Mouse (Mus musculus): ENCODE results near the gene H2-T24. TPM values are rescaled to one million over a fixed set of nuclear protein-coding genes. Genes with fewer than 3 reads are reported as not detected.
"Not testable (repeated sequence)": the region's sequence is repeated elsewhere in the genome, so short reads cannot be mapped to it uniquely, and the experiment has no call there.

The H2-T24 gene
- polyA plus RNA-seq (2014; fragmentation: Nextera tagmentation; extraction: Ambion mirVana) = 2.2 and 2.4 TPM in 2 replicates

DNA sequence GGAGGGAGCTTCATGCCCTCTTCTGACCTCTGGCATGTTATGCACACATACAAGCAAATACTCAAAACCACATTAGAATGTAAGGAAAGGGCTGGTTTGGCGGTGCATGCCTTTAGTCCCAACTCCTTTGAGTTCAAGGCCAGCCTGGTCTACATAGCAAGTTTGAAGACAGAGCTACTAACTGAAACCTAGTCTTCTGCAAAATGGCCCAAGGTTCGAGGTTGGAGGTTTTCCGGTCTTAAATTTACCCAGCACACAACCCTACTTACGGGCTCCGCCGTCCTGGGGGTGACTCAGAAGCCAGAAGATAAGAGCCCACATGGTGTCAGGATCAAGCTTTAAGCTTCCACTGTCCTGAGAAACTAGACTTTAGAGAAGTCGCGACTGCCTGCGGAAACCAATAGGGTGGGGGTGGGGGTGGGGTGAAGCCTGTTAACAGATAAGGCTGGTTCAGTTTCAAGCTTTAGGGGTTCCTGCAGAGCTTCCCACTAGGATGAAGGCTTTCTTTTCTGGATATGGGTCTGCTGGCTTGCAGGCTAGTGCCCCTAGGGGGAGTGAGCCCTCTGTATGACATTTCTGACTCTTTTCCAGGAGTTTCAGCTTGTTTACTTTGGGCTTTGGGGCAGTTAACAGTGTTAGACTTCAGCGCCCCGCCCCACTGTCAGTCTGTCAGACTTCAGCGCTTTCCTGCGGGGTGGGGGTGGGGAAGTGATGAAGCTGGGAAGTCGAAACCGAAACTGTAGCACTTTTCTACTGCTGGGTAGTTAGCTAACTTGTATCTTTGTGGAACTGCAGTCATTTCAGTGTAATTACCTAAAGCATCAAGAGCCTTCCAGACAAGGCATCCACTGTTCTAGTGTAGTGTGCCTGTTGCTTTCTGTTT, at the start of gene H2-T24:
H2-T24 (minus strand) TSS at position 370 of the 883 bp plus-strand sequence.
- peak; percentile 35; the same call in 1 of the 2 replicates for ATAC-seq (ENCODE audit: low read depth)

DNA sequence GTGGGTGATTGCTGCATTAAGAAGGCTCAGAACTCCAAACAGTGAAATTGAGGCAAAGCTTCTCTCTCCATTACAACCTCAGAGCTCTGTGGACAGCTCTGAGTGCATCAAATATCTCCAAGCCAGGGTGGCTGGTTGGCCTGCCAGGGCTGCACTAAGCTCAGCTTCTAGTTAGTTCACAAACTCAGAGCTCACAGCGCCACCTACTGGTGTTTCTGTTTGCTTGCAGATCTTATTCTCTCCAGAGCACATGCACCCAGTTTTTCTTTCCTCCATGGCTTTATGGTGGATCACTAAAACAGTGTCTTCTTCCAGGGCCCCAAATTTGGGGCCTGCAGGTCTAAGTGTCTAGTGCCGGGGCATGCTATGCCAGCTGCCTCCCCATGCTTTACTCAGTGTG, 40.5 kb upstream of the H2-T24 start:
- Histone ChIP-seq H3K36me3 (ENCODE audit: control insufficient read depth, insufficient read depth, low read length) (no peaks in the 10 kb centered on the region), H3K4me2 (ENCODE audit: low read depth, low read length) (no peak overlapping the region), H3K4me3 (ENCODE audit: low read depth, low read length) (no peak overlapping the region), H3K9ac (ENCODE audit: low read depth, low read length) (no peak overlapping the region), H3K27me3 (replicated peaks; ENCODE audit: control insufficient read depth, insufficient read depth, low read length) (no peaks in the 10 kb centered on the region), H3K4me1 (ENCODE audit: control insufficient read depth, insufficient read depth, low read length) (no peaks in the 10 kb centered on the region), H3K9me3 (ENCODE audit: control insufficient read depth, low read length) (no peaks in the 10 kb centered on the region), H3K27ac (replicated peaks; ENCODE audit: low read depth, low read length) (no peak overlapping the region)
- WGBS = 25% methylated on average over 2 of the region's 2 CpGs
- DNase-seq (ENCODE audit: low spot score) (peak; percentile 89), ATAC-seq (ENCODE audit: low read depth) (no peak)

More for the DNA sequence above, at the start of gene H2-T24:
- Histone ChIP-seq H3K4me2 (ENCODE audit: low read depth, low read length) (peak within 1 kb of the TSS; percentile 24), H3K27me3 (replicated peaks; ENCODE audit: control insufficient read depth, insufficient read depth, low read length) (no peaks in the 10 kb centered on the region), H3K9ac (ENCODE audit: low read depth, low read length) (no peak within 1 kb of the TSS), H3K4me3 (ENCODE audit: low read depth, low read length) (no peak within 1 kb of the TSS), H3K4me1 (ENCODE audit: control insufficient read depth, insufficient read depth, low read length) (peaks cover 5% of the 10 kb centered on the region; the same call in 1 of the 2 replicates), H3K36me3 (ENCODE audit: control insufficient read depth, insufficient read depth, low read length) (no peaks in the 10 kb centered on the region), H3K27ac (replicated peaks; ENCODE audit: low read depth, low read length) (no peak within 1 kb of the TSS), H3K9me3 (ENCODE audit: control insufficient read depth, low read length) (no peaks in the 10 kb centered on the region)
- 33% methylated on average over 15 of the region's 15 CpGs for WGBS
- peak; percentile 57 for DNase-seq (ENCODE audit: low spot score)

DNA sequence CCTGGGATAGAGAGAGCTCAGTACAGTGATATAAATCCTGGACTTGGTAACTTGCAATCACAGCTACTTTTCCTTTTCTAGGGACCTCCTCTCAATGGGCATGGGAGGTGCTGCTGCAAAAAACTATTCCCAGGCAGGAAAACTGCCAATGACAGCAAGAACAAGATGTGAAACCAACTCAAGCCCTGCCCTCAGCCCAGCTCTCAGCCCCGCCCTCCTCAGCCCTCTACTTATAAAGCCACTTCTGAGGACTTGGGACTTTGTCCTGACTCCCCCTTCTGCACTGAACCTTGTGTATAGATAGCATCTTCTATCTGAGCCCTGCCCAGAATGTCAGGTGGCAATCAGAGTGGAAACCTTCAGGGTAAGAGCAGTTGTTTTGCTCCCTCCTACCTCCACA, 38.0 kb upstream of the H2-T24 start, which contains the start of gene Gm11127:
Gm11127 (minus strand) TSS at position 10 of the 400 bp plus-strand sequence.
- not testable (repeated sequence) for H3K27ac ChIP-seq (replicated peaks; ENCODE audit: low read depth, low read length); DNase-seq (ENCODE audit: low spot score); H3K27me3 ChIP-seq (replicated peaks; ENCODE audit: control insufficient read depth, insufficient read depth, low read length); H3K36me3 ChIP-seq (ENCODE audit: control insufficient read depth, insufficient read depth, low read length); H3K4me2 ChIP-seq (ENCODE audit: low read depth, low read length); ATAC-seq (ENCODE audit: low read depth); H3K9me3 ChIP-seq (ENCODE audit: control insufficient read depth, low read length); H3K4me3 ChIP-seq (ENCODE audit: low read depth, low read length); H3K9ac ChIP-seq (ENCODE audit: low read depth, low read length); H3K4me1 ChIP-seq (ENCODE audit: control insufficient read depth, insufficient read depth, low read length)
- WGBS = 30% methylated on average over 1 of the region's 1 CpGs

DNA sequence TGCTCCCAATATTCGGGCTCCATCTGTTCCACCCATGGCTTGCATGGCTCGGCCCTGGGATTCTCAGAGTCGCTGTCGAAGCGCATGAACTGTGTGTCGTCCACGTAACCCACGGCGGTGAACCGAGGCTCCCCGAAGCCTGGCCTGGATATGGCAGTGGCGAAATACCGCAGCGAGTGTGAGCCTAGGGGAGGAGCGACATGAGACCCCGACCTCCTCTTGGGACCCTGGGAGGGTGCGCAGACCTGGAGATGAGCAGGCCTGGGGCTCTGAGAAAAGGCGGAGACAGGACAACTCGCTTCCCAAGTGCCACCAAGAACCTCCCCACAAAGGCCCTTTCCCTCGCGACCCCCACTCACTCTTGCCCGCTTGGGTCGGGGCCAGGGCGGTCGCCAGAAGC, 37.6 kb upstream of the H2-T24 start:
- not testable (repeated sequence) for H3K27me3 ChIP-seq (replicated peaks; ENCODE audit: control insufficient read depth, insufficient read depth, low read length); H3K36me3 ChIP-seq (ENCODE audit: control insufficient read depth, insufficient read depth, low read length); H3K9me3 ChIP-seq (ENCODE audit: control insufficient read depth, low read length); ATAC-seq (ENCODE audit: low read depth); H3K4me3 ChIP-seq (ENCODE audit: low read depth, low read length); H3K4me2 ChIP-seq (ENCODE audit: low read depth, low read length); DNase-seq (ENCODE audit: low spot score); H3K27ac ChIP-seq (replicated peaks; ENCODE audit: low read depth, low read length); H3K9ac ChIP-seq (ENCODE audit: low read depth, low read length); H3K4me1 ChIP-seq (ENCODE audit: control insufficient read depth, insufficient read depth, low read length)
- WGBS = 89% methylated on average over 23 of the region's 25 CpGs

DNA sequence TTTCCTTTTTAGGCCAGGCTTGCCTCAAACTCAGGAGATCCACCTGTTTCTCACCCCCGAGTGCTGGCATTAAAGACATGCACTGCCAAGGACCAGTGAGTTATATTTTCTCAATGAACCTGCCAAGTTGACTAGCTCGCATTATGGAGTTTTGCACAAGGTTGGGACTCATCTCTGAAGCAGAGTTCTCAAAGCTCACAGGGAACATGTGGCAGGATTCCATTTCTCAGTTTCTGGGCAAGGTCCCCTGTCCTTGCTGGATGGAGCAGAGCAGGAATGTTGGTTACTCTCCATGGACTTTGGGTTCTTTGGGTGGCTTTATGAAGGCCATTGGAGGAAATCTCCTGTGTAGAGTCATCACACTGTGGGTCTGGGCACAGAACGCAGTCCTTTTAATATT, 22.9 kb upstream of the H2-T24 start:
- no peaks in the 10 kb centered on the region for H3K36me3 ChIP-seq (ENCODE audit: control insufficient read depth, insufficient read depth, low read length)
- H3K9ac ChIP-seq (ENCODE audit: low read depth, low read length) = peak overlapping the region; percentile 58
- ATAC-seq (ENCODE audit: low read depth) (no peak), DNase-seq (ENCODE audit: low spot score) (no peak)
- 78% methylated on average over 3 of the region's 3 CpGs for WGBS
- H3K4me2 ChIP-seq (ENCODE audit: low read depth, low read length) = peak overlapping the region; percentile 68
- no peaks in the 10 kb centered on the region for H3K9me3 ChIP-seq (ENCODE audit: control insufficient read depth, low read length)
- H3K4me1 ChIP-seq (ENCODE audit: control insufficient read depth, insufficient read depth, low read length) = no peaks in the 10 kb centered on the region
- no peak overlapping the region for H3K27ac ChIP-seq (replicated peaks; ENCODE audit: low read depth, low read length)
- H3K27me3 ChIP-seq (replicated peaks; ENCODE audit: control insufficient read depth, insufficient read depth, low read length) = no peaks in the 10 kb centered on the region
- H3K4me3 ChIP-seq (ENCODE audit: low read depth, low read length) = peak overlapping the region; percentile 42

DNA sequence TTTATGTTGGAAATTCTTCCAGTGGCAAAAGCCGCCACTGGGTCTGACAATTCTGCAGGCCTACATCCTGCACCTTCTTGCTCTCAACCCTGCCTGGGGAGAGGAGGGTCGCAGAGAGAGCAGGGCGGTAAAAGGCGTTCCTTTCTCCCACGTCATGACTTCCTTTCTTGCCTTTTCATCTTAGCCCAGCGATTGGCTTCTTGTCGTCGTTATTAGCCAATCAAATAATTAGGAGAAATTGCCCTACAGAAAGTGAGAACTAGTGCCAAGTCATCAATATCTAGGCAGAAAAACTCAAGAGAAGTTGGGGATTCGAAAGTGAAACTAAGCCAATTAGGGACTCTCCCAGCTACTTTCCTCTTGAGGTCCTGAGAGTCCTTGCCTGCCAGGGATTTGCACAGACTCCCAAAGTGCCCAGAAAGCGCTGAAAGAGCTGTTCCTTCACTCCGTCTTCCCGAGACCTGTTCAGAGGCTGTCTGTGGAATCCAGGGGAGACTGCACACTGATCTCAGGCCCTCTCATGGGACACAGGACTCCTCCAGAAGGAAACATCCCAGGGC, 22.3 kb upstream of the H2-T24 start, which contains the start of the genes H2-T22 and Gm6034:
H2-T22 (minus strand) TSS at position 138 of the 560 bp plus-strand sequence.
Gm6034 (plus strand) TSS at position 352 of the 560 bp plus-strand sequence.
- H3K36me3 ChIP-seq (ENCODE audit: control insufficient read depth, insufficient read depth, low read length); H3K4me1 ChIP-seq (ENCODE audit: control insufficient read depth, insufficient read depth, low read length); H3K27ac ChIP-seq (replicated peaks; ENCODE audit: low read depth, low read length); H3K27me3 ChIP-seq (replicated peaks; ENCODE audit: control insufficient read depth, insufficient read depth, low read length); H3K9me3 ChIP-seq (ENCODE audit: control insufficient read depth, low read length): not testable (repeated sequence)
- ATAC-seq (ENCODE audit: low read depth) (peak; percentile 97), DNase-seq (ENCODE audit: low spot score) (peak; percentile 97)
- Histone ChIP-seq H3K4me3 (ENCODE audit: low read depth, low read length) (peak within 1 kb of the TSS; percentile 42), H3K4me2 (ENCODE audit: low read depth, low read length) (peak within 1 kb of the TSS; percentile 68), H3K9ac (ENCODE audit: low read depth, low read length) (peak within 1 kb of the TSS; percentile 58)
- WGBS = 2% methylated on average over 12 of the region's 12 CpGs

DNA sequence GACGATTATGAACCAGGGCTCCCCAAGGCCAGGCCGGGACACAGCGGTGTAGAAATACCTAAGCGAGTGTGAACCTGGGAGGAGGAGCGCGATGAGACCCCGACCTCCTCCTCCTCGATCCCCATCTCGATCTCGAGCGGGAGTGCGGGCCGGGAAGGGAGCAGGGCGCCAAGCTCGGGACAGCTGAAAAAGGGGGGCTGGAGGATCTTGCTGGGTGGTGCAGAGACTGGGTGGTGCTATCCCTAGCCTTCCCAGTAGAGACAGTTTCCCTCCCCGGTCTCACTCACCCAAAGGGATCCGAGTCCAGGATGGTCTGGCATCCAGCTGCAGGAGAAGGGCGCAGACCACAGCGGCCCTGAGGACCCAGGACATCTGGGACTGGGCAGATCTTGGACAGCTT, 21.7 kb upstream of the H2-T24 start:
- not testable (repeated sequence) for H3K27ac ChIP-seq (replicated peaks; ENCODE audit: low read depth, low read length); H3K27me3 ChIP-seq (replicated peaks; ENCODE audit: control insufficient read depth, insufficient read depth, low read length); H3K9me3 ChIP-seq (ENCODE audit: control insufficient read depth, low read length); DNase-seq (ENCODE audit: low spot score); H3K4me1 ChIP-seq (ENCODE audit: control insufficient read depth, insufficient read depth, low read length); H3K36me3 ChIP-seq (ENCODE audit: control insufficient read depth, insufficient read depth, low read length)
- ATAC-seq (ENCODE audit: low read depth) = peak; percentile 74
- peak overlapping the region; percentile 42 for H3K4me3 ChIP-seq (ENCODE audit: low read depth, low read length)
- peak overlapping the region; percentile 58 for H3K9ac ChIP-seq (ENCODE audit: low read depth, low read length)
- peak overlapping the region; percentile 68 for H3K4me2 ChIP-seq (ENCODE audit: low read depth, low read length)
- 2% methylated on average over 13 of the region's 19 CpGs for WGBS

DNA sequence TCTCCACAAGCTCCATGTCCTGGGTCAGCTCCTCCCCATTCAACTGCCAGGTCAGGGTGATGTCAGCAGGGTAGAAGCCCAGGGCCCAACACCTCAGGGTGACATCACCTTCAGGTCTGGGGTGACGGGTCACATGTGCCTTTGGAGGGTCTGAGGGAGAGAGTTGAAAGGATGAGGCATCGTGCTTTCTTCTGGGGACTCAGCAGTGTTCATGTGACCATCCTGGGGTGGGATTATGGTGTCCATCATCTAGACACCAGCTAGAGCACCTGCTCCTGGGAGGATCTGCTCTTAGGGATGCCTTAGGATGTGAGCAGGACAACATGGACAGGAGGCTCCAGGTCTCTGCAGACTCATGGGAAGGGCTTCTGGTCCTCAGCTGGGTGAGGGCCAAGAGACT, 20.2 kb upstream of the H2-T24 start:
- not testable (repeated sequence) for H3K36me3 ChIP-seq (ENCODE audit: control insufficient read depth, insufficient read depth, low read length); ATAC-seq (ENCODE audit: low read depth); H3K9me3 ChIP-seq (ENCODE audit: control insufficient read depth, low read length); H3K27me3 ChIP-seq (replicated peaks; ENCODE audit: control insufficient read depth, insufficient read depth, low read length); H3K4me2 ChIP-seq (ENCODE audit: low read depth, low read length); DNase-seq (ENCODE audit: low spot score); H3K27ac ChIP-seq (replicated peaks; ENCODE audit: low read depth, low read length); H3K9ac ChIP-seq (ENCODE audit: low read depth, low read length); H3K4me3 ChIP-seq (ENCODE audit: low read depth, low read length); H3K4me1 ChIP-seq (ENCODE audit: control insufficient read depth, insufficient read depth, low read length)
- 71% methylated on average over 2 of the region's 2 CpGs for WGBS

All from embryonic facial prominence, embryonic 14.5 days (tissue).